Mouse (Mus musculus): Measurements from ENCODE around the gene Ggct.
A peak's percentile ranks its signal among the peaks of the same experiment; 100 is the strongest.
"Not testable (repeated sequence)": the region's sequence is repeated elsewhere in the genome, so short reads cannot be mapped to it uniquely, and the experiment has no call there.

Gene Ggct

DNA sequence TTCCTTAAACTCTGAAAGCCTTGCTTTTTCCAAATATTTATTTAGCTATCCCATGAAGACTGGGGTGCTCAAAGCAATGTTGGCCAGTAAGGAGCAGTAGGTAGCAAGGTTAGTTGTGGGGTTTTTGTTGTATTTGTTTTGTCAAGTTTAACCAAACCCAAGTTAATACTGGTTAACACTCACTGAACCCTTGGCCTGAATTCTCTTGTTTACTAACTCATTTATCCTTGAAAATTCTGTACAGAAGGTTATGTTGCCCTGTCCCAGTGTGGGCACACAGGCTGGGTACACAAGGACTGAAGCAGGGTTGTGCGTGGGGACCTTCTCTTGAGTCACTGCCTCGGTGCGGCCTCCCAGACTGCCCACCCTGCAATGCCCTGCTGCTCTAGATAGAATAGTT is 3.6 kb upstream of the Ggct start:
- ATAC-seq (ENCODE audit: low TSS enrichment): no peak

DNA sequence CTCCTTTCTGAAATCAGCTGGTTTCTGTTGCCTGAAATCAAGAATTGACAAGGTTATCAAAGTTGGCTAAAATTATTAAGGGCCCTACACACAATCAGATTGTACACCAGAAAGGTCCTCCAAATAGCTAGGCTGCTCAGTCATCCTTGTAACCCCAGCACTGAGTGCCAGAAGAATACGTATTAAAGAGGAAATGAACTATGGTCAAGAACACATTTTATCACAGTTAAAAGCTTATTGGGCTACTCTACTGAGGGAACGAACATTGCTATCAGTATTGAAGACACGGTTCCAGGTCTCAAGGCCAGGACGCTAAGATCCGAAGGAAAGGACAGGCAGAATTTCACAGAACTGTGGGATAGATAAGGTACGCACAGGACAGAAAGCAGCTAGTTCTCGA is 609 bp downstream of the Ggct start:
- ATAC-seq (ENCODE audit: low TSS enrichment): no peak

- no peak for ATAC-seq (ENCODE audit: low TSS enrichment)
Observed at GRCm38 (mm10) chr6:54991189-54991588, 1.6 kb downstream of the Ggct start.

- no peak for ATAC-seq (ENCODE audit: low TSS enrichment)
Observed at GRCm38 (mm10) chr6:54988141-54988540, 4.6 kb downstream of the Ggct start.

GRCm38 (mm10) chr6:54984096-54984495 is 8.7 kb downstream of the Ggct start:
- ATAC-seq (ENCODE audit: low TSS enrichment): no peak

- no peak for ATAC-seq (ENCODE audit: low TSS enrichment)
Observed at GRCm38 (mm10) chr6:54983526-54984050, 9.2 kb downstream of the Ggct start.

DNA sequence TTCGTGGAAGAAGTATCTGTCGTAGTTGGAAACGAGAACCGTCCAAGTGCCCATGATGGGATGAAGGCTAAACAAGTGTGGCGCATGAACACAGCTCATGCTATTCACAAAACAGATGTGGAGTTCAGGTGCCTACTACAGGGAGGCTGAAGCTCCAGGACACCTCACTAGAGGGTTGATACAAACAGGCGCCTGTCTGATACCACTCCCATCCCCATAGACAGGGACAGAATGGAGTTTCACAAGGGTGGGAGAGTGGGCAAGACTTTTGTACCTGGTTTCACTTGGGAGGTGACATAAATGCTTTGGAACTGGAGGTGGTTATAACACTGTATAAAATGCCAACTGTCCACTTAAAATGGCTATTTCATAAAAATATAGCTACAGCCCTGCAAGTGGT is 13.3 kb downstream of the Ggct start:
- no peak for ATAC-seq (ENCODE audit: low TSS enrichment)

DNA sequence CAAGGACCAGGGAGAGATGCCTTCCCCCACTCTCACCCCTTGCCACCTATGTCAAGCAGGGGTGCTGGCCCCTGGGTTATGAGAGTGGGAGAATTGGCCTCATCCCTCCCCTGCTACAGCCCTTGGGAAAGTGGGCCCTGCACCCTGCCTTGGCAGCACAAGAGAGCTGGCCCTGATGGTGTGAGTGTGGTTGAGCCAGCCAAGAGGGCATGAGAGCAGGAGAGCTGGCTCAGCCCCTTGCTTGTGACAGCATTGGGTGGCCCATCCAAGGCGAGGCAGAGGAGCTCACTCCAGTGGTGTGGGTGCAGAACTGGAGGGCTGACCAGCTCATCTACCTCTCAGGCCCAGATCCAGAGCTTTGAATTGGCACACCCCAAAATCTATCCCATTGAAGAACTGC is 17.1 kb downstream of the Ggct start:
- ATAC-seq (ENCODE audit: low TSS enrichment): no peak

DNA sequence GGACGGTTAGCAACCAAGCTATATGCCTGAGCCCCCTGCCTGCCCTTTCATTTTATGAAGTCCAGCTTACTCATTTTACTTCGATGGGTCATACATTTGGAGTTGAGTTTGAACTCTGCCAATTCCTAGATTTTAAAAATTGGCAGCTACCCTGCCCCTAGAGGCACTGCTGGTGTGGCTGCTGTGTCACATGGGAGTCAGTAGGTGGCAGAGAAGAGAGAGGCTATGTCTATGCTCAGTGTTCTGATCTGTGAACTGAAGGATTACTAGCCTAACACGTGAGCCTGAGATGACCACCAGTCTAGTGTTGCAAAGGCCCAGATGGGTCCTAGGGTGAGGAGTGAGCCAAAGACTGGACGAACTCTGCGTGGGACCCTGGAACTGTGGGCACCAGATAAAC is 18.2 kb downstream of the Ggct start:
- no peak for ATAC-seq (ENCODE audit: low TSS enrichment)

GRCm38 (mm10) chr6:54972929-54973211 is 19.9 kb downstream of the Ggct start:
- peak; percentile 64; the same call in 1 of the 2 replicates for ATAC-seq (ENCODE audit: low TSS enrichment)

- ATAC-seq (ENCODE audit: low TSS enrichment): peak; percentile 87
Observed at GRCm38 (mm10) chr6:54972111-54972928, 20.4 kb downstream of the Ggct start, which contains the start of gene Nod1. Nod1 (minus strand) TSS chr6:54972612.

DNA sequence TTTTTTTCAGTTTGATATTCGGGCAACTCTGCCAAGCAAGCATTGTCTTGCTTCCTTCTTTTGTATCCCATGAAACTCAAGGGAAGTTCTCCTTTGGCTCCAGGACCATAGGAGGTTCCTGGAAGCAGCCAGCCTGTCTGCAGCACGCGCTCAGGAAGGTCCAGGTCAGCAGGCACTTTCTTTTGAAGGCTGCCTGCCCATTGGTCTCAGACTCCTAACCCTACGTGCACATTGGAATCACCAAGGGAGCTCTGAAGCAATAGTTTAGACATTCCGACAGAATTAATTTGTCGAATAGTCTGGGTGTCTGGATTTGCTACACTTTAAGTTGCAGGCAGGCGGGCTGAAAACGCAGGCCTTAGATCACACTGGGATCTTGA is 21.0 kb downstream of the Ggct start:
- no peak for ATAC-seq (ENCODE audit: low TSS enrichment)

DNA sequence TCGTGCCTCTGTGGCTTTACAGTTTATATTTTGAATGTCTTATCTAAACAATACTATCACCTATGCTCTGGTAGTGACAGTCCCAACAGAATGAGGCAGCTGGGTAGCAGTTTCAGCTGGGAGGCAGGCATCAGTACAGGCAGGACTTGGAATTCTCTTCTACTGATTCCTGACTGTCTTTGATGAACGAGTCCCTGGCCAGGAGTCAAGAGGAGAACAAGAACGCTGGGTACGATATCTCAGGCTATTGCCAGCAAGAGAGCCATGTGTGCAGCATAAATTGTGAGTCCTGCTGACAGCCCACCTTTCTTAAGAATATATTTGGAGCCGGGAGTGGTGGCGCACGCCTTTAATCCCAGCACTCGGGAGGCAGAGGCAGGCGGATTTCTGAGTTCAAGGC is 22.2 kb downstream of the Ggct start:
- no peak for ATAC-seq (ENCODE audit: low TSS enrichment)

GRCm38 (mm10) chr6:54969801-54970200 is 22.9 kb downstream of the Ggct start:
- ATAC-seq (ENCODE audit: low TSS enrichment): no peak

DNA sequence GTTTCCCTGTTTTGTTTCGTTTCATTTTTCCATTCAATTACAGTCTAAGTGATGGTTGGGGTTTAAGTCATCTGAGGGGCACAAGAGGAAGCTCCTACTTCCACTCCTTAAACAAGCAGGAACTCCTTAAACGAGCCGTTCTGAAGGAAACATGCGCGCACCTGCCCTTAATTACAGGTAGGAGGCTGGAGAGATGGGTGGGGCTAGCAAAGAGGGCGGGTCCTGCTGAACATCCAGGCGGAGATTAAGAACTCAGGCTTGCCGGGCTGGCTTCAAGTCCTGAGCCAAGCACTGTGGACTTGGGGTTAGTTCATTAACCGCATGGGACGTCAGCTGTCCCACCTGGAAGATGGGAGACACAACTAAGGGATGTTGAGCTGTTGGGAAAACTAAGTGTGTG is 25.2 kb downstream of the Ggct start:
- no peak for ATAC-seq (ENCODE audit: low TSS enrichment)

GRCm38 (mm10) chr6:54965234-54965633 is 27.5 kb downstream of the Ggct start:
- no peak for ATAC-seq (ENCODE audit: low TSS enrichment)

DNA sequence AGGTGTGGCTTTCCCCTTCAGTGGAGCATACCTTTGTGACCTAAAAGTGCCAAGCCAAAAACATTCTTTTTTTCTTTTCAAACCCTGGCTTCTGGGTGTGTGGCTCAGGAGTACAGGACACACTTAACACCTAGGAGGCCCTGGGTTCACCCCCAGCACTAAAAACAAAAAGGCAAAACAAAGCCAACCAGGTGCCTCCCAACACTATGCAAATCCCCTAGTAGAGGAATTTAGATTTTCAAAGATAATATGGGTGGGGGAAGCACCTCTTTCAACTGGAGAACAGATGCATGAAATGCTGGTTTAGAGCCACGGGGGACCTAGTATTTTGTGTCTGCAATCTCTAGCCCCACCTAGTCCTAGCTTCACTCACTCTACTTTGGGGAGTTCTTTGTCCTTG is 28.0 kb downstream of the Ggct start:
- ATAC-seq (ENCODE audit: low TSS enrichment): no peak

DNA sequence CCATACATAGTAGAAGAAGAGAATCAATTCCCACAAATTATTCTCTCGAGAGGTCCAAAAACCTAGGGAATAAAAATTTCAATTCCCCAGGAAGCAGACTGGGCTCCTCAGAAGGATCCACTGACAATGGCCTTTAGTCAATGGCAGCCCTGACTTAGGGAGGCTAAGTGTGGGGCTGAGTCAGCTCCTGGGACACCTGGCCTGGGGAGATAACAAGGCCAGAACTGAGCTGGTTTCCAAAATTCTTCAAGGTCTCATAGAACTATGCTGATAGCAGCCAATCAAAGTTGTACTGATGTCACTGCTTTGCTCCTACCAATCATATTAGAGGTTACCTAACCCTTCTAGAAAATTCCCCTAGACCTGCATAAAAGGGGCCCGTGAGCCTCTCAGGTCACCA is 29.2 kb downstream of the Ggct start:
- ATAC-seq (ENCODE audit: low TSS enrichment): no peak

GRCm38 (mm10) chr6:54957655-54958054 is 35.1 kb downstream of the Ggct start:
- no peak for ATAC-seq (ENCODE audit: low TSS enrichment)

DNA sequence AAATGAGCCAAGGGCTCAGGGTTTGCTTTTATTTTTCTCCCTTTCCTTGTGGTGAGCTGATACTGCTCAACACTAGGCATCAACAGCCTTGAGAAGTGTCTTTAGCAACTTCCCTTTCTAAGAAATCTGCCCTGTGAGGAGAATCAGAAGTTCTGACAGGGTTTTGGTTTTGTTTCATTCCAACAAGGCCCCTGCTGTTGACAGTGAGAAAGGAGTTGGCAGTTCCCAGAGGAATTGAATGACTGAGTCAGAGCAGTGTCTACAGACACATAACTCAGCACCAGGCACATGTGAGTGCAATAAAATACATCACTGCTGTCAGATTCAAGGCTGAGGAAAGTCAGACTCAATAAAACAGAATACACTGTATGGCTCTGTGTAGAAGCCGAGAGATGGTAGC is 36.3 kb downstream of the Ggct start:
- peak; percentile 57; the same call in 1 of the 2 replicates for ATAC-seq (ENCODE audit: low TSS enrichment)

- ATAC-seq (ENCODE audit: low TSS enrichment): no peak
Observed at GRCm38 (mm10) chr6:54955949-54956348, 36.8 kb downstream of the Ggct start.

- ATAC-seq (ENCODE audit: low TSS enrichment): no peak
Observed at GRCm38 (mm10) chr6:54954659-54955414, 37.9 kb downstream of the Ggct start.

- ATAC-seq (ENCODE audit: low TSS enrichment): not testable (repeated sequence)
Observed at GRCm38 (mm10) chr6:54953399-54953798, 39.4 kb downstream of the Ggct start.

Measured in frontal cortex, adult (tissue).